15 mouse cellular contexts compared by ENCODE assay signal in the genomic region with DNA sequence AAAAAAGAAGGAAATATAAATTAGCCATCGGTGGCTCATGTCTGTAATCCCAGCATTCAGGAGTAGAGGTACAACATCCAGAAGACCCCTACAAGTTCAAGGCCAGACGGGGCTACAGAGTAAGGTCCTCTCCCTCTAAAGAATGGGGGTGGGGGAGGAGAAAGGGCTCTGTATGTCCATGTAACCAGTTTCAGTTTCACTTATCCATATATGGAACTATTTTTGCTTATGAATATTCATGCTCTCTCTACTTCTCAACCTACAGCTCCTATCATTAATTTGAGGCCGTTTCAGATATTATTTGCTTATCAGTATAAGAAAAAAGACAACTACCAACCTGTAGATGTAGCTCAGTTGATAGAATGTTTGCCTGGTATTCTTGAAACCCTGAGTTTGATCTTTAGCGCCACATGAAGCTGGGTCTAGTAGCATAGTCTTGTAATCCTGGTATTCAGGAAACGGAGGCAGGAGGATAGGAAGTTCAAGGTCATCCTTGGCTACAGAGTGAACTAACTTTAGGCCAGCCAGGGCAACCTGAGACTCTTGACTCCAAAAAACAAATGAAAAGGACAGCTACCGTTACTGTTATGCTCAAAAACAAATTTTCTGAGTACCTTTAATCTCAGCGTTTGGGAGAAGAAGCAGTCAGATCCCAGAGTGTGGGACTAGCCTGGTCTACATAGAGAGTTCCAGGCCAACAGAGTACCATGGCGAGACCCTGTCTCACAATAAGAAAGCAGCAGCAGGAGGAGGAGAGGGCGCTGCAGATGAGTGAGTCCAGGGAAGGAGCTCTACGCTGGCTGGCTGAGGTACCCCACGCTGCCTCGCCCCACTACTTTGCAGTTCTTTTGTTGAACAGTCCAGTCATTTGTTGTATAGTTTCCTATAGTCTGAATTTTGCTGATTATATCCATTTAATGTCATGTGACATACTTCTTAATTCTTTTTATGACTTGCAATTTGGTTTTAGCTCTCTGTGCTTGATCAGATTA. TPM values are rescaled to one million over a fixed set of nuclear protein-coding genes. Genes with fewer than 3 reads are reported as not detected.
A peak's percentile ranks its signal among the peaks of the same experiment; 100 is the strongest.
DNase-seq lines count a peak whose midpoint lies in the region; ATAC-seq and TF ChIP-seq lines count a peak whose summit lies in the region.
"Had no signal": no experiment of that assay in that cellular context is flagged by ENCODE, and none has a peak within 500 bp of the region (broad histone marks: within the 10 kb centered on the region; RNA-seq: fewer than 3 reads in every experiment).

No protein-coding gene starts in this region.

- 0 out of 2 replicates have a peak overlapping the region, but pooled peaks have one; percentile 17 for H3K4me2 ChIP-seq in lung, postnatal 0 days (replicated peaks; ENCODE audit: low read depth, low read length)
- peak overlapping the region; percentile 11; the same call in 1 of the 2 replicates for H3K4me2 ChIP-seq in liver, embryonic 15.5 days
- H3K4me2 ChIP-seq: embryonic facial prominence, embryonic 12.5 days; heart, embryonic 11.5 days; hindbrain, embryonic 15.5 days; neural tube, embryonic 13.5 days had no signal

- H3K27ac ChIP-seq in lung, postnatal 0 days (ENCODE audit: low read length) = no peak overlapping the region
- H3K27ac ChIP-seq in liver, embryonic 15.5 days (replicated peaks) = no peak overlapping the region
- H3K27ac ChIP-seq: embryonic facial prominence, embryonic 12.5 days; hindbrain, embryonic 15.5 days; limb, embryonic 10.5 days; neural tube, embryonic 13.5 days had no signal

- no peak overlapping the region for H3K9ac ChIP-seq in lung, postnatal 0 days (replicated peaks; ENCODE audit: low read depth)
- H3K9ac ChIP-seq in liver, embryonic 15.5 days = no peak overlapping the region
- H3K9ac ChIP-seq: embryonic facial prominence, embryonic 12.5 days; hindbrain, embryonic 15.5 days; neural tube, embryonic 13.5 days had no signal

- H3K36me3 ChIP-seq in lung, postnatal 0 days (ENCODE audit: insufficient read depth, low read length) = no peaks in the 10 kb centered on the region
- H3K36me3 ChIP-seq in liver, embryonic 15.5 days (replicated peaks) = no peaks in the 10 kb centered on the region
- H3K36me3 ChIP-seq: embryonic facial prominence, embryonic 12.5 days; hindbrain, embryonic 15.5 days; limb, embryonic 10.5 days; neural tube, embryonic 13.5 days had no signal

- no peak for TF ChIP-seq CTCF in lung, postnatal 0 days (IDR thresholded peaks at IDR 0.05)

- peak; percentile 48 for DNase-seq in lung, postnatal 0 days (ENCODE audit: low spot score)
- DNase-seq in lung, postnatal 14 days = no peak
- peak; percentile 12 for DNase-seq in T-cell, adult 2 months (ENCODE audit: low spot score)
- DNase-seq in frontal cortex, postnatal 36 days (ENCODE audit: low spot score in 2 of 2) = no peak
- no peak for DNase-seq in adrenal gland, postnatal 4 days (ENCODE audit: low spot score in 2 of 2)
- DNase-seq in adrenal gland, adult 8-10 months = no peak
- DNase-seq: cerebellum, adult 8-10 months; kidney, postnatal 36 days; right cerebral cortex, adult 18-20 months had no signal

- WGBS in lung, postnatal 0 days = 78% methylated on average over 12 of the region's 12 CpGs
- 68% methylated on average over 12 of the region's 12 CpGs for WGBS in liver, embryonic 15.5 days (ENCODE audit: insufficient replicate concordance)

- no peaks in the 10 kb centered on the region for H3K4me1 ChIP-seq in lung, postnatal 0 days (ENCODE audit: insufficient read depth, low read depth, low read length)
- H3K4me1 ChIP-seq in liver, embryonic 15.5 days (replicated peaks) = peaks cover 23% of the 10 kb centered on the region
- H3K4me1 ChIP-seq: embryonic facial prominence, embryonic 12.5 days; hindbrain, embryonic 15.5 days; limb, embryonic 10.5 days; neural tube, embryonic 13.5 days had no signal

- no peaks in the 10 kb centered on the region for H3K9me3 ChIP-seq in lung, postnatal 0 days (ENCODE audit: low read length)
- no peaks in the 10 kb centered on the region for H3K9me3 ChIP-seq in liver, embryonic 15.5 days (replicated peaks)
- H3K9me3 ChIP-seq: hindbrain, embryonic 15.5 days; limb, embryonic 10.5 days; neural tube, embryonic 13.5 days had no signal

- no peak for ATAC-seq in lung, postnatal 0 days
- no peak for ATAC-seq in liver, embryonic 15.5 days (ENCODE audit: insufficient read depth)

- no peaks in the 10 kb centered on the region for H3K27me3 ChIP-seq in lung, postnatal 0 days (replicated peaks; ENCODE audit: insufficient read depth, low read length)
- H3K27me3 ChIP-seq in liver, embryonic 15.5 days = no peaks in the 10 kb centered on the region
- H3K27me3 ChIP-seq: embryonic facial prominence, embryonic 12.5 days; hindbrain, embryonic 15.5 days; neural tube, embryonic 13.5 days had no signal

- TF ChIP-seq EP300 in lung, postnatal 0 days (IDR thresholded peaks at IDR 0.05) = no peak

- no peak overlapping the region for H3K4me3 ChIP-seq in lung, postnatal 0 days (ENCODE audit: low read depth, low read length)
- no peak overlapping the region for H3K4me3 ChIP-seq in liver, embryonic 15.5 days (replicated peaks)
- H3K4me3 ChIP-seq: embryonic facial prominence, embryonic 12.5 days; hindbrain, embryonic 15.5 days; limb, embryonic 10.5 days; neural tube, embryonic 13.5 days had no signal

RNA-seq across cellular contexts. Expression of a gene that starts 5.8 kb away (rescaled TPM):
- 0.42 and 0.61 TPM in 2 replicates for polyA plus RNA-seq in lung, postnatal 0 days (2015; fragmentation: Nextera tagmentation; extraction: Ambion mirVana)
- polyA plus RNA-seq in liver, embryonic 15.5 days (2015; fragmentation: Nextera tagmentation; extraction: Ambion mirVana) = 0.28 and 0.29 TPM in 2 replicates
- 1 to 10 TPM; 1.2 TPM for total RNA-seq in adrenal gland, postnatal 4 days (2021)
- 1 to 10 TPM in 2 of 4 experiments, under 1 TPM in 2; 0.67 to 2.3 (median 1.1) TPM for total RNA-seq in adrenal gland, adult 8-10 months (2022)

RNA-seq across cellular contexts. Expression of a gene that starts 16.7 kb away (rescaled TPM):
- polyA plus RNA-seq in lung, postnatal 0 days (2015; fragmentation: Nextera tagmentation; extraction: Ambion mirVana) = 18.5 and 19.6 TPM in 2 replicates
- 5.5 and 6.2 TPM in 2 replicates for polyA plus RNA-seq in liver, embryonic 15.5 days (2015; fragmentation: Nextera tagmentation; extraction: Ambion mirVana)
- 10 to 100 TPM; 61.7 to 63.2 TPM for total RNA-seq in adrenal gland, postnatal 4 days (2021)
- total RNA-seq in adrenal gland, adult 8-10 months (2022) = 10 to 100 TPM; 44.7 to 57.9 (median 51.7) TPM

Comparison
In these comparisons a context has a peak if more than half of its experiments do, and no peak if none do; other contexts are left out.
1. DNase-seq: peak in lung, postnatal 0 days (single experiment) and T-cell, adult 2 months (single experiment); none in lung, postnatal 14 days (single experiment), frontal cortex, postnatal 36 days (0 of 2), adrenal gland, postnatal 4 days (0 of 2) and adrenal gland, adult 8-10 months (single experiment).